Mouse (Mus musculus): ENCODE results near the gene Il4i1.

Il4i1 gene

GRCm38 (mm10) chr7:44819863-44820262 lies 3.7 kb downstream of the Il4i1 start:
- DNase-seq, result no peak

DNA sequence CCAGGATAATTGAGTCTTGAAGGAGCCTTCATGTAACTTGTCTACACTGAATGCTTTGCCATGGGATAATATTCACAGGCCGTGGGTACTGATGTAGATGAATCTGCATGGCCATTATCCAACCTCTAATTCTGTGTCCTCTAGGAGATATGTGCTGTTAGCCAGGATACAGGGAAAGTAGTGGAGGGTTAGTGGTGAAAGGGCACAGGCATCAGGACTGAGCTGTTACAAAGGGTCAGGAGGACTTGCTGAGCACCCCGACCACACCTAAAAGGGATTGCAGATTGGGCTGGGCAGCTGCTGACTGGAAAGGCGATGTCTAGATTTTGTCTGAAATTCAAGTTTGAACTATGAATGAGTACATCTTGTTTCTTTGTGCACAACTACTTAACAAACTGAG lies 4.3 kb downstream of the Il4i1 start:
- DNase-seq, result no peak

DNA sequence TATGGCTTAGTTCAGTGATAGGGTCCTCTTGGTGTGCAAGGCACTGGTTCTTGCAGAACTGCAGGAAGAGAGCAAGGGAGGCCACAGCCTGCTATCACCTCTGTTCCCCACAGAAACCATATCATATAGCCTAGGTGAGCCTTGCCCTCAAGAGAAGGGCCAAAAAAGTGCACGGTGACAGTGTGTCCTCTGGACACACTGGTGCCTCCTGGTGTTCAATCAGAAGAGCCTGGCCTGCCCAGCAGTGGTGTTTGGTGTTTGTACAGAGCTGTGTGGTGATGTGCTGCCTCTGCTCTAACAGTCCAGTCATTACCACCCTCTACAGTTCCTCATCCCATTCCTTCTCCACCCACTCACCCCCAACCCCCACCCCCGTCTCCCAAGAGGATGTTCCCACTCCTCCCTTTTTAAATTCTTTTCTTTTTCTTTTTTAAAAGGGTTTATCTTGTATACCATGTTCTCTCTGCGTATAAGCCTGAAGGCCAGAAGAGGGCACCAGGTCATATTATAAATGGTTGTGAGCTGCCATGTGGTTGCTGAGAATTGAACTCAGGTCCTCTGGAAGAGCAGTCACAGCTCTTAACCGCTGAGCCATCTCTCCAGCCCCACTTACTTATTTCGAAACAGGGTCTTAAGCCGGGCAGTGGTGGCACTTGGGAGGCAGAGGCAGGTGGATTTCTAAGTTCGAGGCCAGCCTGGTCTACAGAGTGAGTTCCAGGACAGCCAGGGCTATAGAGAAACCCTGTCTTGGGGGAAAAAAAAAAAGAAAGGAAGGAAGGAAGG lies 5.7 kb downstream of the Il4i1 start:
- DNase-seq, result peak; percentile 2

DNA sequence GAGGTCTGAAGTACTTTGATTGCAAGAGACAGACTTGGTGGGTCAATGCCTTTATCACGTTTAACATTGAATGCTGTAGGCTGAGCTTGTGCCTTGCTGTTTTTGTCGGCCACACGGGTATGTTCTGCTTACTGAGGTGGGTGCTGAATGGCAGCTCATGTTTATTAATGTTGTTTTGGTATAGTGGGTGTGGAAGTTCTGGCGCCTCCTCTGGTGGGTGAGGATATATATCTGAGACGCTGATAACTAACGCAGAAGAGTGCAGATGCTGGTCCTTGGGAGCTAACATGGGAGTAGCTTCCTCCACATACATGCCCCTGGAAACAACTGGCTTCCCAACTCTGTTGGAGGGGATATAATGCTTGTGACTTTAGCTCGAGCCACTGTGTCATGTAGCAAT lies 7.2 kb downstream of the Il4i1 start:
- no peak for DNase-seq

- DNase-seq, result peak; percentile 67
Observed at GRCm38 (mm10) chr7:44824872-44825271, 8.7 kb downstream of the Il4i1 start.

DNA sequence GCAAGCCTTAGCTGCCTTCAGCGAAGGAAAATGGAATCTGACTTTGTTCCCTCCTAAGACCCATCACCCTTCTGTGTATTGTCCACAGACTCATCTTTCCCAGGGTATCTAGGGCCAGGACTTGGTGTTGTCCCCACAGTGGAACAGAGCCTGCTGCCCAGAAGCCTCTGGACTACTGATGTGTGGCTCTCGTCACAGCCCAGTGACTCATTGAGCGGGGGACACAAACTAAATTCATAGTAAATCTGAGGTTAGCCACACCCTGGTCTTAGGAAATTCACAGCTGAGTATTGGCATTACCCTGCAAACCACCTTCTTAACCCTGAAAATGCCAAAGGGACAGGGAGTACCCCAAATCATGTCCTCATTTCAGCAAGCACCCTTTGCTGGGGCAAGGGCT lies 10.6 kb downstream of the Il4i1 start:
- no peak for DNase-seq

DNA sequence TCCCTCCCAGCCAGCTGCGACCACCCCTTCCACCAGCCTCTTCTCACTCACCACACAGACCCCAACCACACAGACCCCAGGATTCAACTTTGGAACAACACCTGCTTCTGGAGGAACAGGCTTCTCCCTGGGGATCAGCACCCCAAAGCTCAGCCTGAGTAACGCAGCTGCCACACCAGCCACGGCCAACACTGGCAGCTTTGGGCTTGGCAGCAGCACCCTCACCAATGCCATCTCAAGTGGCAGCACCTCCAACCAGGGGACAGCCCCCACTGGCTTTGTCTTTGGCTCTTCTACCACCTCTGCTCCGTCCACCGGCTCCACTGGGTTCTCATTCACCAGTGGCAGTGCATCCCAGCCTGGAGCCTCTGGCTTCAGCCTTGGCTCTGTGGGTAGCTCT lies 12.5 kb downstream of the Il4i1 start:
- DNase-seq, result no peak

GRCm38 (mm10) chr7:44832763-44833162 lies 16.6 kb downstream of the Il4i1 start:
- no peak for DNase-seq

- DNase-seq, result no peak
Observed at GRCm38 (mm10) chr7:44835373-44836015, 19.3 kb downstream of the Il4i1 start.

DNA sequence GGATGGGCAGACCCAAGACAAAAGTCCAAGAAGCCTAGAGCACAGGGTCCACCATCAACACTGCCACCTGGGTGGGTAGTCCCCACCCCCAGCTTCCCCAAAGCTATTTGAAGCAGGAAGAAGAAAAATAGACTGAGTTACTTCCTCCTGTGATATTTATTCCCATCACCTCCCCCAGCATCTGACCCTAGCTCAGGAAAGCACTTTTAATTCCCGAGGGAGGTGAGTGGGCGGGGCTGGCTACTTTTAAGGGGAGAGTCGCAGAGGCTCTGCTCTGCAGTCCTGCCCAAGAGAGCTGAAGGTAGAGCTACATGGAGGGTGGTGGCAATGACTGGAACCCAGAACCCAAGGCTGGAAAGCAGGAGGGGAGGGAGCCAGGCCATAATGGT lies 19.8 kb downstream of the Il4i1 start:
- no peak for DNase-seq

DNA sequence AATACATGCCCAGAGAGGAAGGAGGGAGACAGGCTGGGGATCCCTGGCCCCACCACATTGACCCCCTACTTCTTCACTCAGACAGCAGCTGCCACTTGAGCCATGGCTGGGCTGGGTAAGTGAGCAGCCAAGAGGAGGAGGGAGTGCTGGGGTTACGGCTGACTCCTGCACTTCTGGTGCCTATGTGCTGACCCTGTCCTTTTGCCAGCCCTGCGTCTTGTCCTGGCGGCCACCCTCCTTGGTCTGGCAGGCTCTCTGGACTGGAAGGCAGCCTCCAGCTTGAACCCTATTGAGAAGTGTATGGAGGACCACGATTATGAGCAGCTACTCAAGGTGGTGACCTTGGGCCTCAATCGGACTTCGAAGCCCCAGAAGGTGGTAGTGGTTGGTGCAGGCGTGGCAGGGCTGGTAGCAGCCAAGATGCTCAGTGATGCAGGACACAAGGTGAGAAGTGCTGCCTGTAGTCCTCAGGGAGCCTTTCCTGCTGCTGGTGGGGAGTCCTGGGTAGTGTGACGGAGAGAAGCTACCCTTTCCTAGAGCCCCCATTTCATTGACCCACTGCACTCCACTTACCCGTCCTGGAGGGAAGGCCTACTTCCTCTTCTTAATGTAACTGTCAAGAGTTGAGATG lies 20.4 kb downstream of the Il4i1 start:
- no peak for DNase-seq

- DNase-seq, result no peak
Observed at GRCm38 (mm10) chr7:44838073-44838472, 21.9 kb downstream of the Il4i1 start.

GRCm38 (mm10) chr7:44839171-44839490 lies 22.9 kb downstream of the Il4i1 start:
- no peak for DNase-seq

- DNase-seq, result peak; percentile 60
Observed at GRCm38 (mm10) chr7:44839491-44840191, 23.5 kb downstream of the Il4i1 start.

- DNase-seq, result no peak
Observed at GRCm38 (mm10) chr7:44840426-44840825, 24.2 kb downstream of the Il4i1 start.

DNA sequence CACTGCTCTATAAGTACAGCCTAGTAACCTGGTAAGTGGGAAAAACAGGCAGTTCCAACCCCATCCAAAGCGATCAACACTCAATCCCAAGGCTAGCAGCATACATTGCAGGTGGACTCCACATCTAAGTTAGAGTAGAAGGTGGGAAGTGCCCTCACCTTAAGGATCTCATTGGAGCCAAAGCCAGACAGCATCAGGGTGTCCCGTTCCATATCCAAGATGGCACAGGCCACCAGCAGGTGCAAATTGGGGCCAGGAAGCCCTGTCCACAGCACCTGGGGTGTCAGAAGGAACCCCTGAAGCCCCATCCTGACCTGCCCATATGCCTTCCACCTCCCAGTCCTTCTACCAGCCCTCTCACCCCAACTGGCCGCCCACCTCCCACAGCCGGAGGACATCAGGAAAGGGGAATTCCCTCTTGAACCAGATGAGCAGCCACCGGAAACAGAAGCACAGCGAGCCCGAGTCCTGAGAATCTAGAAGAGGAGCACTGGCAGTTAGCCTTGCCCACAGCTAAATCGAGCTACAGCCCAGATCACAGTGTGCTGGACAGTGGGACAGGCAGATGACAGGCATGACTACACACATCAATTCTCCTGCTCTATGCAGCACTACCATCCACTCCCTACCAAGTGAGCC lies 25.8 kb downstream of the Il4i1 start:
- DNase-seq, result no peak

DNA sequence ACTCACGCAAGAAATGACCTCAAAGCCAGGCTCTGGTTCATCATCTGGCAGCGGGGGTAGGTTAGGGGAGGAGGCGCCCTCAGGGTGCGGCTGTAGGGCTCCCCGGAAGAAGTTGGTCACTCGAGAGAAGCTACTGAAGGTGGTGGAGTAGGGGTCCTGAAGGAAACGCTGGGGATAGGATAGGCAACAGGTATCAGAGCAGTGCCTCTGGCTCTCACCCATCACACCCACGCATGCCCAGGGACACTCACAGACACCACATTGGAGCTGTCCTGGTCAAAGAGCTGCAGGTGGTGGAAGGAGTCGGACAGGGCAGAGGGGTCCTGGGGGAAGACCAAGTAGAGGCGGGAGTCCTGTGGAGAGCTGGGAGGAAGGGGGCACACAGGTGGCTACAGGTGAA lies 28.8 kb downstream of the Il4i1 start:
- no peak for DNase-seq

DNA sequence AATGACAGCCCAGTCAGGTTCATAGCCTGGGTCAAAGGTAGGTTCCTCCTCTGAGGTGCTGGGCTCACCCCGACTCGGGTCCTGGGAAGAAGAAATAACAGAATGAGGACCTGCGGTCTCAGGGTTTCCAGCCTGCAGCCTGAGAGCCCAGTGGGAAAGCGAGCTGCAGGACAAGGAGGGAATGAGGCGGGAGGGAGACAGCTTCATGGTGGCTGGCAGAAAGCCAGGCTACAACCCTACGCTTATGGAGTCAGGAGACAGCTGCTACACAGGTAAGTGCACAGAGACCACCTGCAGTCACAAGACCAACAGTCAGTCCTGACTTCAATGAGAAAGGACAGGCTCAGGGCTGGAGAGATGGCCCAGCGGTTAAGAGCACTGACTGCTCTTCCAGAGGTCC lies 30.6 kb downstream of the Il4i1 start:
- no peak for DNase-seq

DNA sequence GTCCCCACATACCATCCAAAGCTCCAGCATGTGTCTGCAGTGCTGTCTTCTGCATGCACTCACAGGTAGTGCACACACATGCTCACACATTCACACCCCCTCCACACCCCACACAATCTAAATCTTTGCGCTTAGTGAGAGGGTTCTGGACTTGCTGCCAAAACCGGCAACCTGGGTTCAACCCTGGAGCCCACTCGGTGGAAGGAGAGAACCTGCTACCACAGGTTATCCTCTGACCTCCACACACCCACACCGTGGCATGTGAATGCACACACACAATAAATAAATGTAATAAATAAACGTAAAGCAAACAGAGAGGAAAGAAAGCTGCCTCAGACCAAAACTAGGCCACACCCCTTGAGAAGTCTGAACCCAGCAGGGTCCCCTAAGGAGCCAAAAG lies 31.6 kb downstream of the Il4i1 start:
- DNase-seq, result no peak

DNA sequence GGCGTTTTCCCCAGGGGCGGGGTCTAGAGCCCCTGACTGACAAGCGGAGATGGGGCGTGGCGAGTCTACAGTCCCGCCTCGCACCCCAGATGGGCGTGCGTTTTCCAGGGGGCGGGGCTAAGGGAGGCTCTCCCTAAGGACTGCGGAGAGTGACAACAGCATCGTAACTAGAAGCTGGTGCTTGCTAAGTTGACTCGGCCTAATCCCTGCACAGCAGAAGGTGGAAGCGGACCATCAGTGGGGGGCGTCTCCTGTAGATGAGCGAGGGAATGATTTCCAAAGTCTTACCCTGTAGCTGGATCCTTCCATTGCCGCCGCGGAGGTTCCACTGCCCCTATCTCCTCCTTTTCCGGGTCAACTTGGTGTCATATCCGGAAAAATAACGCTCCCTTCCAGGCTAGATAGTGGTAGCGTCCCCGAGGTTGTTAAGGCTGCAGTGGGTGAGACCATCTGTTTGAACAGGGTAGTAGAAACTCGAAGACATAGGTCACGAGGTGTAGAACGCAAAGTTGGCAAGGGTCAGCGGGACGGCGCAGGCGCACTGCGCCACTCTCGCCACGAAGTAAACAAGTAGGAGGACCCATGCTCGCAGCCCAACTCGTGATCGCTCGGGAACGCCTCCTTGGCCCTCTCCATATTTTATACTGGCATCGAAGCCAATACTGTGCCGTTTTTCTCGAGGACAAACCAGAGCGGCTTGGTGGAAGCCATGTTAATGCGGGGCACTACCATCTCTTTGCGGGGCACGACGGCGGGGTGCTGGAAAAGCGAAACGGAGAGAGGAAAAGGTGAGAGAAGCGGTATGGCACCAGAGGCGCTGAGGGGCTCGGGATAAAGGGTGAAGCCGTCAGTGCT lies 32.6 kb downstream of the Il4i1 start, which contains the start of the genes Akt1s1 and Tbc1d17:
Gene Akt1s1 (plus strand): TSS at position 431 of the 855 bp plus-strand sequence.
Gene Tbc1d17 (minus strand): TSS at position 519 of the 855 bp plus-strand sequence.
- peak; percentile 99 for DNase-seq

GRCm38 (mm10) chr7:44849416-44850111 lies 33.4 kb downstream of the Il4i1 start:
- peak; percentile 92 for DNase-seq
